Mouse (Mus musculus): ENCODE measurements around the gene Tab3.

DNA sequence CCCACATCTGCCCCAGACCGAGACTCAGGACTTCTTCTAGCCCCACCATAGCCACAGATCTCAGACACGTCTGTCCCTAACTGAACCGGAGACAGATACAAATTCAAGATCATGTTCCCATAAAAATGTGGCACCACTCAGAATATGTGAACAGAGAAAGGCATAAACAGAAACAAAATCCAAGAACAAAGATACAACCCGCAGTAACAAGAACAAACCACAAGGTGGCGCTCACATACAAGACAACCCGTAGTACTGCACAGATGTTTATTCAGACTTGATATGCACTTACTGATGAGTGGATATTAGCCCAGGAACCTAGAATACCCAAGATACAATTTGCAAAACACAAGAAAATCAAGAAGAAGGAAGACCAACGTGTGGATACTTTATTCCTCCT is 103.0 kb downstream of the Tab3 start:
- TF ChIP-seq FLI1 (IDR thresholded peaks at IDR 0.05; ENCODE audit: low read length) = no peak
- no peak for TF ChIP-seq GATA1 (IDR thresholded peaks at IDR 0.05; ENCODE audit: borderline replicate concordance, low read length)

Data from megakaryocyte, embryonic 14.5 days (primary cell).